Mouse (Mus musculus) adrenal gland, adult 2 months (tissue): ENCODE data around the gene Foxk1. TPM values are rescaled to one million over a fixed set of nuclear protein-coding genes. Genes with fewer than 3 reads are reported as not detected.

Experiments
- DNase-seq: peaks from one replicate; pipeline ENCODE4 v3.0.0; 2021
- long read RNA-seq: library from polyadenylated mRNA; stranded (forward); transcript quantifications from one replicate; pipeline ENCODE4 v2.0.0, GENCODE M21; 2021
- polyA plus RNA-seq: library from polyadenylated mRNA; depleted of rRNA; stranded (reverse); fragments of >200 nt; gene quantifications from 2 replicates; pipeline ENCODE4 v1.2.3, GENCODE M21; 2012; rRNA removed
- total RNA-seq, 2 experiments: library from RNA; stranded (reverse); gene quantifications; 2 replicates each; pipeline ENCODE4 v1.2.3; 2021

The Foxk1 gene
- total RNA-seq (10 to 100 TPM; 19.7 to 24.6 TPM), polyA plus RNA-seq (17.2 and 18.2 TPM in 2 replicates)
- long read RNA-seq, partial matches to known transcripts: 0 of 4 reads
- long read RNA-seq, other reads (novel, unspliced or antisense): 4 of 4 reads

- DNase-seq: peak; percentile 97
These were observed at the start of gene Foxk1 for GRCm38 (mm10) chr5:142400981-142401640. Foxk1 (plus strand) TSS chr5:142401497.

GRCm38 (mm10) chr5:142352336-142352892 lies 48.9 kb upstream of the Foxk1 start:
- peak; percentile 50 for DNase-seq

GRCm38 (mm10) chr5:142355144-142355543 lies 46.2 kb upstream of the Foxk1 start:
- DNase-seq: peak; percentile 90

DNA sequence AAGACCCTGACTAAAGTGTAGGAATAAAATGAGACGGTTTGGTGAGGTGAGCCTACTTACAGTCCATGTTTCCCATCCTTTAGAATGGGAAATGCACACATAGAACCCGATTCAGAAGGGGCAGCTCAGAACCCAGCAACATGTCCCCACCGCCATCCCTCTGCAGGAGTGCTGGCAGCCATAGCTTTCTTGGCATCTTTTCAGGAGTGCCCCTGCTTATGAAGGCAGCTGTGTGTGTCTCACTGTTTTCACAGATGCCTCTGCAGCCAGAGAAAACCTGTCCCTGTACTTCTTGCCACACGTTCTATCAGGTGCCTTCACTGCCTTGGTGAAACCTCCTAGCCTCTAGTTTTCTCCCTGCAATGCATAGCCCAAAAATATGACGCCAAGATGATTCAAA lies 40.1 kb upstream of the Foxk1 start:
- no peak for DNase-seq

GRCm38 (mm10) chr5:142362894-142363293 lies 38.4 kb upstream of the Foxk1 start:
- DNase-seq: peak; percentile 64

DNA sequence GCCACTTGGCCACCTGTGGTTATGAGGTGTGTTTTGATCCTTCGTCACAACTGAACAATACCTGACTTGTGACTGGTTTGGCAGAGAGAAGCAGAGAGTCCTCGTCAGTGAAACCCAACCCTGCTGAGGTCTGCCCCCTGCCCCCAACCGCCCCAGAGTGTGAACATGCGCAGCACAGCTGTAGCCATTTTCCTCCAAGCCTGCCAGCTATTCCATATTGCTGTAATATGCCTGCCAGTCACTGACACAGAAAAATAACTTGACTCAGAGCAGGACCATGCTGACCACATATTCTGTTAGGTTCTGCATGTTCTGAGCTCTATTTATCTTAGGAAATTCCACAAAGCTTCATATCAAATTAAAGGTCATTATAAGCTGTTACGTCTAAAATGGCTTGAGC lies 37.2 kb upstream of the Foxk1 start:
- no peak for DNase-seq

DNA sequence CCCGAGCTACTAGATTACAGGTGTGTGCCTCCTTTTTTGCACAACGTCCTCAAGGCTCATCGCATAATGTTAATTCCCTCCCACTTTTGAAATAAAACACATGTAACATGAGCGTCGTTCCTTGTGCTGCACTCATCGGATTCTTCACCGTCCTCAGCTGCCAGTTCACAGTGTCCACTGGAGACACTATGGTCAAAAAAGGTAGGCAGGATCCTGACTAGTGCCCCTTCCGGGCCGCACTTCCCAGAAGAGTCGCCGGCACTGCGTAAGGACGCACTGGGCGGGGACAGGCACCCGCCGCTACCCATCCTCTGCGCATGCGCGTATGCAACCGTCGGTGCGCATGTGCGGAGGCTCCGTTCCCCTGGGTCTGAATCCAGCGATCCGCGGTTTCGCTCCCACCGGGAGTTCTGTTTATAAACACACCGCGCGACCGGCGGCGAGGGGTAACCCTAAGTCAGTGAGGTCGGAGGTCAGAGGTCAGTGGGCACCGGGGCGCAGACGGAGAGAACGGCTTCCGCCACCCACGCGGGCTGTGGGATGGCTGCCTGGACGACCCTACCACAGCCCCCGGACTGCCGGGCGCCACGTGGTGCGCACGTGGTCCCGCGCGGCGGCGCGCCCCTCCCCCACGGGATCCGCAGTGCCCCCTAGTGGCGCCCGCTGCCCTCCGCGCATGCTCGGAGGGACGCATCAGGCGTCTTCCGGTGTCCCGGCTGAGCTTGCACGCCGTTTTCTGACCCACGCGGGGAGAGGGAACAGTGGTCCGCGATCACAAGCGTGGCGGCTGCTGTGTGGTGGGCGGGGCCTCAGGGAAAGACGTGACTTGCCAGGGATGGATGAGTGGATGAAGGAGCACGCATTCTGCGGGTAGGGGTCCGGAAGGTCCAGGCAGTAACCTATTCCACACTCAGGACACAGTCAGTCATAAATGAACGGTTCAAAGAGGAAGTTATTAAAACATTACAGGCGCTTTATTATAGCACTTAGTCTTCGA lies 33.9 kb upstream of the Foxk1 start:
- DNase-seq: peak; percentile 98

DNA sequence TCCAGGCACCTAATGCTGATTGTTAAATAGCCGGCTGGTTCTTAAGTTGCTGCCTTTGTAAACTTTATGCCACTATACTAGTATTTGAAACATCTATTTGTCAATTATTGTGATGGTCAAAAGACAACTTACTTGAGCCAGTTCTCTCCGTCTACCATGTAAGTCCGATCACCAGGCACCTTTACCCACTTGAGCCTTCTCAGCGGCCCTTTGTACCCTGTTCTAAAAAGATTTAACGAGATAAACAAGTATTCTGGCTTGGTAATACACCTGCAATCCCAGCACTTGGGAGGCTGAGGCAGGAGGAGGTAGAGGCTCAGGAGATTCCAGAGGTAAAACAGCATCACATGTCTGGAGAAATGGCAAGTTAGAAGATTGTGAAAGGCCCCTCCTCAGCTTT lies 33.2 kb upstream of the Foxk1 start:
- DNase-seq: no peak

GRCm38 (mm10) chr5:142370406-142371171 lies 30.7 kb upstream of the Foxk1 start:
- DNase-seq: no peak

GRCm38 (mm10) chr5:142371172-142372155 lies 29.8 kb upstream of the Foxk1 start:
- no peak for DNase-seq

GRCm38 (mm10) chr5:142372207-142372606 lies 29.1 kb upstream of the Foxk1 start:
- DNase-seq: no peak

DNA sequence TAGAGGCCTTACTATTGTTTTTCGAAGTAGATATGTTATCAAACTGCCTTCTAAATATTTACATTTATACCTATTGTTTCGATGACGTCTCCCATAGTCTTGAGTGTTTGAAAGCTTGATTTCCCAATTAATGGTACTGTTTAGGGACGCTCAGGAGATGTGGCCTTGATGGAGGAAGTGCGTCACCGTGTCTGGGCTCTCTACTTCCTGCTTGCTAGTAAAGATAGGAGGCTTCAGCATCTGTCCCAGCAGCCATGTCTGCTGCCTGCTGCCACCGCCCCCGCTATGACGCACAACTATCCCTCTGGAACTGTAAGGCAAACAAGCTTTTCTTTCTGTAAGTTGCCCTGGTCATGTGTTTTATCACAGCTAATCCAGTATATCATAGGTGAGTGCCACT lies 27.0 kb upstream of the Foxk1 start:
- DNase-seq: no peak

DNA sequence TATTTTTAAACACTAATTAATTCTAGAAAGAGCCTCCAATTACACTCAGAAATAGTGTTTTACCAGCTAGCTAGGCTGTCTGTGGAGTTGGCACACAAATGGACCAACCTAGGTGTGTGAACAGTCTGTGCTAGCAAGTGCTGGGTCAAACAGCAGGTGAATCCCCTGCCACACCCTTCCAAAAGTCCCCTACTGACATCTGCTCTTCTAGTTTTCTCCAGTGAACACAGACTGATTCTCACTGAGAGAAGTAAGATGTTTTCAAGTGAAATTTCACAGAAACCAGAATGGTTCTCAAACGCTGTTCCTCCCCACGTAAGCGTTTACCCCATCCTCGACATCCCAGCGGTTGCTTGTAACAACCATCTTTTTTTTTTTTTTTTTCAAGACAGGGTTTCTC lies 25.7 kb upstream of the Foxk1 start:
- DNase-seq: no peak

- no peak for DNase-seq
These were observed 25.2 kb upstream of the Foxk1 start for GRCm38 (mm10) chr5:142376071-142376470.

DNA sequence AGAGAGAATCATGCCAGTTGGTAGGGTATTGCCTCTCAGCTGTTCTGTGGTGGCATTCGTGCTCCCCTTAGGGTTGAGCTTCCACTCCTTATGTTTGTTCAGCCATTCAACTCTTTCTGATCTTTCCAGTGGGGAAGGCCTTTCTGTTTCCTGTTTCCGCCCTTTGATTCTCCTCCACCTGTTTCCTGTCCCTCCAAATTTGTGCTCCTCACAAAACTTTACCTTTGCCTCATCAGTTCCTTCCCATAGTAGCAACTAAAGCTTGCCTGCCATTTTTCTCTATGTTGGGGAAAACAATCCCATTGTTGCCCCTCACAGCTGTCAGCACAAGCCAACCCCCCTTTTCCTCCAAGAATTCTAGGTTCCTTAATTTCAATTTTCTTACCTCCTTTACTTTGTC lies 23.2 kb upstream of the Foxk1 start:
- DNase-seq: no peak

GRCm38 (mm10) chr5:142380491-142380890 lies 20.8 kb upstream of the Foxk1 start:
- no peak for DNase-seq

DNA sequence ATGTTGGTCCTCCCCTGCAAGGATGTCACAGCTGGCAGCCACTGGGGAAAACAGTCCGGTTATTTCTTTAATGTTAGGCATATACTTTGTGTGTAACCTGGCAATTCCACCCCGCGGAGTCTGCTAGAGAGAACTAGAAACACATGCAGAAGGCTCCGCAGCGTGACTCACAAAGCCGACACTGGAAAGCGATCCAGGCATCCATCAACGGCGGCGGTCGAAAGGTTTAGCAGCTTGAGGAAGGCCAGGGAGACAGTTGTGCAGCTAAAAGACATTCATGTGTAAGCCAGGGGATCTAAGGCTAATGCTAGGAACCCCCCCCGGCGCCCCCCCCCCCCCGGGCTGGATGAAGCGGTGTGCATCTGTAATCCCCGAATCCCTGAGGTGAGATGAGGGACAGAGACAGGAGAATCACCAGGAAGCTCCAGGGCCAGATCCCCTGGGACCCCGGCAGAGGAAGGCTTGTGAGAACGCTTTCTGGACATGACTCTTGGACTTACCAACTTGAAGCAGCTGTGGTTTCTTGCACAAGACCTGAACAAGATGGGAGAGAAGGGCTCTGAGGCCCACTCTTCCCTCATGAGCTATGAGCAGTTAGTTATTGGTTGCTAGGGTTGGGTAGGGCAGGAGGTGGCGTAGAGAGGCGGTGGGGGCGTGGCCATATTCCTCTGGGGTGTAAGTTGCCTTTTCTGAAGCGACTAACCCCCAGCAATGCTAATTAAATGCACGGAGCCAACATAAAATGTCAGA lies 16.2 kb upstream of the Foxk1 start:
- peak; percentile 60 for DNase-seq

DNA sequence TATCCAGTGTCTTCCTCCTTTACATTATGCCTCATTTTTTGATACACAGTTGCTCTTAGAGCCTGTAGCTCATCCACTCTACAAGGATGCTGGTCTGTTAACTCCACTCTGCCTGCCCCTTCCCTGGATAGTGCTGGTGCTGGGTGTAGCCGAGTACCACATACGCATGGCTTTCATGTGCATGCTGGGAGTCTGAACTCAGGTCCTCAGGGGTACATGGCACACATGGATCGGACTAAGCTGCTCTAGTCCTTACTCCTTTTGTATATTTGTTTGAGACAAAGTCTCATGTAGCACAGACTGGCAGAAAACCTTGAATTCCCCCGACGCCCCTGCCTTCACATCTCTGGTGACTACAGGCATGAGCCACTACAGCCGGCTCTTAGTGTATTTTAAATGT lies 15.0 kb upstream of the Foxk1 start:
- no peak for DNase-seq

DNA sequence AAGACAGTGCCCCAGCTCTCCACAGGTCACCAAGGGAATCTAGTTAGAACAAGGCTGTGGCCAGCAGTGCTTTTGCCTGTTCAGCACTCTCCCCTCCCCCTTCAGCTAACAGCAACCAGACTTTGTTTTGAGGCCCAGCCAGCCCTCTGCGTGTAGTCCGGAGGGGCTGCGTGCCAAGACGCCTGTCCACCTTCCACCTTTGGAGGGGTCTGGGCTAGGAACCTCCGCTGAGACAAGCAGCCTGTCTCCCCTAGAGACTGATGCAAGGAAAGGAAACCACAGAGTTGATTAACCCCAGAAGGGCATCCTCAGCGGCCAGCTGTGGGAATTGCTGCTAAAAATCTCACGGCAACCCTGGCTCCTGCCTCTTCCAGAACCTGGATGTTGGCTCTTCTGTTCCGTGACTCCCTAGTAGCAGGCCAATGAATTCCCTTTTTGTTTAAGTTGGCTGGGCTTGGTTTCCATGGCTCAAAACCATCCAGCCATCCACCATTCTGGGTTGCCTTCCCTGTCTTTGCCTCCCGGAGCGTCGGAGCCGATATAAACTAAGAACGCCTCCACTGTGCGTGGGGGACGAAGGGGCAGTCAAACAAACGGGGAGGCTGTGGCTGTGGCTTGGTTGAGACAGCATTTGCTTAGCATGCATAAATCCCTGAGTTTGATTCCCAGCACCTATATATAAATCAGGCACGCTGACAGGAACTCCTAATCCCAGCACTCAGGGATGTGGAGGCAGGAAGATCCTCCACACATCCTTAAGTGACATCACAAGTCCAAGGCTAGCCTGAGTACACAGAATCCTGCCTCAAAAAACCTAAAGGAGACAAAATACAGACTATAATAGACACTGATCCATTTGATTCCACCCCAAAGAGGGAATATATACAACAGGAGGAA lies 14.3 kb upstream of the Foxk1 start:
- no peak for DNase-seq
